In genomic region chr4:137910382-137911009, GRCm38 (mm10) we compare ENCODE assay signal across 11 mouse cellular contexts. TPM values are rescaled to one million over a fixed set of nuclear protein-coding genes. Genes with fewer than 3 reads are reported as not detected.
DNase-seq lines count a peak whose midpoint lies in the region; ATAC-seq and TF ChIP-seq lines count a peak whose summit lies in the region.
"Had no signal": no experiment of that assay in that cellular context is flagged by ENCODE, and none has a peak within 500 bp of the region (broad histone marks: within the 10 kb centered on the region; RNA-seq: fewer than 3 reads in every experiment).

No protein-coding gene starts in this region.

- H3K4me3 ChIP-seq in kidney, embryonic 14.5 days (ENCODE audit: low read length), result no peak overlapping the region
- no peak overlapping the region for H3K4me3 ChIP-seq in MEL (ENCODE audit: control insufficient read depth in 1 of 2, insufficient read depth in 1 of 2, low read depth in 2 of 2, low read length in 2 of 2)
- no peak overlapping the region for H3K4me3 ChIP-seq in liver, postnatal 0 days (ENCODE audit: low read depth, low read length)
- H3K4me3 ChIP-seq: embryonic facial prominence, embryonic 15.5 days; heart, embryonic 13.5 days; midbrain, embryonic 12.5 days had no signal

- ATAC-seq in CD4-positive, CD25-positive, alpha-beta regulatory T cell, adult 4 months, result no peak
- ATAC-seq in kidney, embryonic 14.5 days (ENCODE audit: low FRiP score, low TSS enrichment), result no peak
- no peak for ATAC-seq in liver, postnatal 0 days

- no peak overlapping the region for H3K4me2 ChIP-seq in kidney, embryonic 14.5 days (replicated peaks; ENCODE audit: low read depth, low read length)
- no peak overlapping the region for H3K4me2 ChIP-seq in liver, postnatal 0 days (ENCODE audit: low read depth, low read length)
- H3K4me2 ChIP-seq: embryonic facial prominence, embryonic 15.5 days; heart, embryonic 13.5 days; midbrain, embryonic 12.5 days had no signal

- no peak for TF ChIP-seq EP300 in MEL (IDR thresholded peaks at IDR 0.05; ENCODE audit: low read depth in 1 of 2, low read length in 2 of 2)
- no peak for TF ChIP-seq EP300 in liver, postnatal 0 days (IDR thresholded peaks at IDR 0.05; ENCODE audit: low read depth)

- WGBS in kidney, embryonic 14.5 days, result 95% methylated on average over 5 of the region's 5 CpGs
- 92% methylated on average over 5 of the region's 5 CpGs for WGBS in liver, postnatal 0 days (ENCODE audit: insufficient replicate concordance)

- DNase-seq in CD4-positive, CD25-positive, alpha-beta regulatory T cell, adult 2 months (ENCODE audit: low read depth, low spot score), result peak; percentile 24
- DNase-seq in kidney, adult 18-20 months, result peak; percentile 49
- DNase-seq in MEL (ENCODE audit: low read depth, low spot score), result peak; percentile 52
- peak; percentile 55 for DNase-seq in liver, postnatal 0 days
- no peak for DNase-seq in neural tube, embryonic 10.5 days (ENCODE audit: extremely low spot score, low spot score)
- no peak for DNase-seq in ovary, postnatal 36 days (ENCODE audit: low spot score)

- peaks cover 3% of the 10 kb centered on the region; the same call in 1 of the 2 replicates for H3K79me2 ChIP-seq in MEL (ENCODE audit: control insufficient read depth, insufficient read depth, low read length, poor library complexity)

- TF ChIP-seq POLR2A in MEL (IDR thresholded peaks at IDR 0.05; ENCODE audit: control insufficient read depth in 1 of 2, insufficient read depth in 1 of 2, low read depth in 1 of 2, low read length in 2 of 2, poor library complexity in 1 of 2), result no peak

- TF ChIP-seq CTCF in MEL (IDR thresholded peaks at IDR 0.05 in 2 of 3, conservative IDR thresholded peaks at IDR 0.05 in 1 of 3; ENCODE audit: control insufficient read depth in 1 of 3, insufficient read depth in 1 of 3, low read depth in 2 of 3, low read length in 3 of 3, poor library complexity in 1 of 3, severe bottlenecking in 1 of 3), result peak in 2 of 3 experiments; percentile 36 to 48; a peak in 5 of 6 replicates
- TF ChIP-seq CTCF in liver, postnatal 0 days (IDR thresholded peaks at IDR 0.05; ENCODE audit: low read depth), result peak; percentile 58

- H3K9ac ChIP-seq in kidney, embryonic 14.5 days (ENCODE audit: low read depth, low read length), result no peak overlapping the region
- no peak overlapping the region for H3K9ac ChIP-seq in MEL (ENCODE audit: control insufficient read depth, low read depth, low read length, poor library complexity, severe bottlenecking)
- H3K9ac ChIP-seq in liver, postnatal 0 days (replicated peaks), result no peak overlapping the region
- H3K9ac ChIP-seq: embryonic facial prominence, embryonic 15.5 days; midbrain, embryonic 12.5 days had no signal

- no peaks in the 10 kb centered on the region for H3K27me3 ChIP-seq in kidney, embryonic 14.5 days (ENCODE audit: control insufficient read depth, insufficient read depth, low read length)
- no peaks in the 10 kb centered on the region for H3K27me3 ChIP-seq in MEL (ENCODE audit: control insufficient read depth in 1 of 2, insufficient read depth in 2 of 2, low read length in 2 of 2)
- no peaks in the 10 kb centered on the region for H3K27me3 ChIP-seq in liver, postnatal 0 days (ENCODE audit: insufficient read depth, low read length)
- H3K27me3 ChIP-seq: embryonic facial prominence, embryonic 15.5 days had no signal

- TF ChIP-seq RAD21 in MEL (IDR thresholded peaks at IDR 0.05; ENCODE audit: low read depth, low read length), result no peak; the same call in 1 of the 2 replicates

- H3K4me1 ChIP-seq in kidney, embryonic 14.5 days (ENCODE audit: control insufficient read depth, insufficient read depth, low read length), result peaks cover 25% of the 10 kb centered on the region
- H3K4me1 ChIP-seq in MEL (ENCODE audit: control insufficient read depth in 1 of 2, insufficient read depth in 2 of 2, low read length in 2 of 2), result peaks cover 0 to 9% of the 10 kb centered on the region in 2 experiments; a peak in 1 of 4 replicates
- peaks cover 12% of the 10 kb centered on the region for H3K4me1 ChIP-seq in liver, postnatal 0 days (ENCODE audit: insufficient read depth)

- H3K36me3 ChIP-seq in kidney, embryonic 14.5 days (ENCODE audit: control insufficient read depth, insufficient read depth, low read length), result no peaks in the 10 kb centered on the region
- peaks cover 0 to 4% of the 10 kb centered on the region in 2 experiments; a peak in 2 of 4 replicates for H3K36me3 ChIP-seq in MEL (ENCODE audit: control insufficient read depth in 1 of 2, insufficient read depth in 2 of 2, low read length in 2 of 2)
- H3K36me3 ChIP-seq in liver, postnatal 0 days (replicated peaks; ENCODE audit: insufficient read depth, low read length), result no peaks in the 10 kb centered on the region
- H3K36me3 ChIP-seq: heart, embryonic 13.5 days; midbrain, embryonic 12.5 days had no signal

- no peaks in the 10 kb centered on the region for H3K9me3 ChIP-seq in kidney, embryonic 14.5 days (ENCODE audit: control insufficient read depth, low read length)
- H3K9me3 ChIP-seq in MEL (replicated peaks; ENCODE audit: insufficient read depth, low read length), result no peaks in the 10 kb centered on the region
- no peaks in the 10 kb centered on the region for H3K9me3 ChIP-seq in liver, postnatal 0 days (ENCODE audit: low read length)
- H3K9me3 ChIP-seq: embryonic facial prominence, embryonic 15.5 days; heart, embryonic 13.5 days; midbrain, embryonic 12.5 days had no signal

- H3K27ac ChIP-seq in kidney, embryonic 14.5 days (ENCODE audit: low read depth, low read length), result no peak overlapping the region
- no peak overlapping the region for H3K27ac ChIP-seq in MEL (ENCODE audit: control insufficient read depth, low read depth, low read length)
- no peak overlapping the region for H3K27ac ChIP-seq in liver, postnatal 0 days (ENCODE audit: low read depth)
- H3K27ac ChIP-seq: embryonic facial prominence, embryonic 15.5 days; heart, embryonic 13.5 days; midbrain, embryonic 12.5 days had no signal

TF ChIP-seq in MEL, 35 proteins besides CTCF, POLR2A, EP300 and RAD21:
- peak; percentile 34; the same call in 1 of the 2 replicates for TF ChIP-seq MAX (IDR thresholded peaks at IDR 0.05; ENCODE audit: low read length)
- 0 out of 2 replicates have a peak, but pooled peaks have one; percentile 53 for TF ChIP-seq MYC (IDR thresholded peaks at IDR 0.05; ENCODE audit: low read depth, low read length)
- TF ChIP-seq SMC3 (IDR thresholded peaks at IDR 0.05; ENCODE audit: low read depth, low read length), result peak; percentile 24; the same call in 1 of the 2 replicates
- peak; percentile 72 for TF ChIP-seq ZNF384 (IDR thresholded peaks at IDR 0.05; ENCODE audit: low read depth, low read length)
- TF ChIP-seq MYB (IDR thresholded peaks at IDR 0.05; ENCODE audit: low read depth, low read length), result no peak

RNA-seq across cellular contexts. Expression of gene Ece1, which starts 48.5 kb away (rescaled TPM):
- 10 to 100 TPM; 15.9 to 23.4 TPM for polyA plus RNA-seq in CD4-positive, CD25-positive, alpha-beta regulatory T cell, adult 4 months (2017; shearing (Covaris generic))
- 35.0 and 69.0 TPM in 2 replicates for polyA plus RNA-seq in kidney, embryonic 14.5 days (2014; fragmentation: Nextera tagmentation; extraction: Ambion mirVana)
- total RNA-seq in MEL (2012; rRNA removed), result 20.5 and 43.8 TPM in 2 replicates
- polyA plus RNA-seq in MEL (2012; ENCODE audit: insufficient read depth in 1 of 2, insufficient read length in 2 of 2, low read depth in 1 of 2, low replicate concordance in 2 of 2, missing spikeins in 1 of 2), result 10 to 100 TPM in 1 of 2 experiments, not detected in 1; 25.3 TPM
- polyA plus RNA-seq in liver, postnatal 0 days (2015; fragmentation: Nextera tagmentation; extraction: Ambion mirVana), result 32.9 and 35.7 TPM in 2 replicates

Comparison
In these comparisons a context has a peak if more than half of its experiments do, and no peak if none do; other contexts are left out.
1. DNase-seq: peak in CD4-positive, CD25-positive, alpha-beta regulatory T cell, adult 2 months (single experiment), kidney, adult 18-20 months (single experiment), MEL (single experiment) and liver, postnatal 0 days (single experiment); none in neural tube, embryonic 10.5 days (single experiment) and ovary, postnatal 36 days (single experiment).